Mouse (Mus musculus): ENCODE measurements at regions not wholly inside any gene's neighbourhood (a gene's known extent, or its start where the extent isn't known, plus 50 kb on each side); places are given as distances from the start of the nearest gene placed in this dataset.

DNA sequence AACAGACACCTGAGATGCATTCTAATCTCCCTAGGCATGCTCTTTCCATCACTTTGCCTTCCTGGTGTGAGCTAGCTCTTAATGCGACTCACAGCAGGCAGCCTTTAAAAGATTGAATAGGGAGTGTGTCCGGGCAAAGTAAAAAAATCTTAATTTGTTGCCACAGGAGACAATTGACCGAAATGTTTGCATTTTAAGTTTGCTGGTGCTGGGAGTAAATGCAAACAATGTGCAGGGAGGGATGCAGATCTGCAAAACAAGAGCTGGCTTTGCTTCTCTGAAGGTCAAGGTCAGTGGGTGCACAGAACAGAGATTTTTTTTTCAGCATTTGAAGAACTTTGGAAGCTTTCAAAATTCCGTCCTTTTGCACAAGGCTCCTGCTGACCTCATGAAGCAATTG, 111.4 kb downstream of the Mterf1b start:
- TF ChIP-seq GATA1 (IDR thresholded peaks at IDR 0.05; ENCODE audit: borderline replicate concordance, low read length) (no peak), FLI1 (IDR thresholded peaks at IDR 0.05; ENCODE audit: low read length) (no peak)
